Mouse (Mus musculus): ENCODE measurements at regions not wholly inside any gene's neighbourhood (a gene's known extent, or its start where the extent isn't known, plus 50 kb on each side); places are given as distances from the start of the nearest gene placed in this dataset.
A peak's percentile ranks its signal among the peaks of the same experiment; 100 is the strongest.

DNA sequence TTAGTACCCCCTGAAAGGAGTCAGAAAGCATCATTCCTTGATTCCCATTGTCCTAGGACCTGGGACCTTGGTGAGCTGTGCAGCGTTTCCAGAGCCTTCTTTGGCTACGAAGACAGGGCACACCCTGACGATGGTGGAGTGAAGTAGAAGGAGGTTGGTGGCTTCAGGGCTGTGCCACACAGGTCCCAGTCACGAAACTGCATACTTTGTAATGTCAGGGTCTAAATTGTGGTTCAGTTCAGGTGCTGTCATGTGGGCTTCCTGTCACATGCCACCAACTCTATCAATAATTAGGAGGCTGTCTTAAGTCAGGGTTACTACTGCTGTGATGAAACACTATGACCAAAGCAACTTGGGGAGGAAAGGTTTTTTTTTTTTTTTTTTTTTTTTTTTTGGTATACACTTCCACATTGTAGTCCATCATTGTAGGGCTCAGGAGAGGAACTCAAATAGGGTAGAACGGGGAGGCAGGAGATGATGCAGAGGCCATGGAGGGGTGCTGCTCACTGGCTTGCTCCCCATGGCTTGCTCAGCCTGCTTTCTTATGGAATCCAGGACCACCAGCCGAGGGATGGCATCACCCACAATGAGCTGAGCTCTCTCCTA, 98.0 kb upstream of the Rap1b start:
- Histone ChIP-seq H3K4me1 (peaks cover 40% of the 10 kb centered on the region), H3K9ac (no peak overlapping the region), H3K27me3 (no peaks in the 10 kb centered on the region), H3K36me3 (no peaks in the 10 kb centered on the region), H3K4me2 (replicated peaks) (no peak overlapping the region), H3K9me3 (no peaks in the 10 kb centered on the region), H3K4me3 (no peak overlapping the region), H3K27ac (no peak overlapping the region)
- no peak for ATAC-seq (ENCODE audit: low FRiP score, low read depth)
- WGBS, result 86% methylated on average over 6 of the region's 6 CpGs

DNA sequence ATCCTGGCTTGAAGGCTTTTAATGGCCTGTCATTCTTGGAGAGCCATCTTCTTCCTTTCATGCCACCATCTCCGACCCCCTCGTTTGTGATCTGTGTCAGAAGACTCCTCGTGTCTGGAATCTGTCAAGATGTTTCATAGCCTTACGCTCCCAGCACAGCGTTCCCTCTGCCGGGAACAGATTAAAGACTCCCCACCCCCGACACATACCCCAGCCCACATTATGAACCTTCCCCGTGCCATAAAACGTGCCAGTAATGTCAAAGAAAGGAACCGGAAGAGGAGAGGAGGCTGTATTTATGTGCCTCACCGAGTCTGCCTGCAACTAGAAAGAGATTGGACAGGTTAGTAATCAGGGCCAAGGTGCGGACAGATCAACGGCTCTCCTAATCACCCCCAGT, 101.4 kb upstream of the Rap1b start:
- peaks cover 17% of the 10 kb centered on the region for H3K4me1 ChIP-seq
- no peaks in the 10 kb centered on the region for H3K9me3 ChIP-seq
- no peaks in the 10 kb centered on the region for H3K27me3 ChIP-seq
- no peak overlapping the region for H3K27ac ChIP-seq
- 8% methylated on average over 13 of the region's 13 CpGs for WGBS
- 0 out of 2 replicates have a peak overlapping the region, but pooled peaks have one; percentile 10 for H3K9ac ChIP-seq
- peak overlapping the region; percentile 60 for H3K4me2 ChIP-seq (replicated peaks)
- no peak; the same call in 1 of the 2 replicates for ATAC-seq (ENCODE audit: low FRiP score, low read depth)
- peak overlapping the region; percentile 14 for H3K4me3 ChIP-seq
- no peaks in the 10 kb centered on the region for H3K36me3 ChIP-seq

DNA sequence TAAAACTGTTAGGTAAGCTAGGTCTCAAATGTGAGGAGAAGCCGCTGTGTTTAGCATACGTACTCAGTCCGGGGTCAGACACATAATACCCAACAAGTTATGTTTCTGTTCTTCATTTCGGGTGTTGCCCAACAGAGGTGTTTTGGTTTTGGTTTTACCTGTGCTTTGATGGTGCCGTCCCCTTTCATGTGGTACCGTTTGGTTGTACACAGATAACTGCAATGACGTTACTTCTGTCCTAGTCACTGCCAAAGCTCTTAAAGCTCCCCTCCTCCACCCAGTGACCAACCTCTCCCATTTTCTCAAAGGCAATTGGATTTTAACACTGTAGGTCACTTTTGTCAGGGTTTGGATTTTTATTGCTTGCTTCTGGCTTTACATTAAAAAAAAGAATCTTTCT, 102.1 kb upstream of the Rap1b start:
- Histone ChIP-seq H3K4me1 (peaks cover 17% of the 10 kb centered on the region), H3K4me3 (peak overlapping the region; percentile 14), H3K27me3 (no peaks in the 10 kb centered on the region), H3K4me2 (replicated peaks) (peak overlapping the region; percentile 60), H3K36me3 (no peaks in the 10 kb centered on the region), H3K27ac (no peak overlapping the region), H3K9me3 (no peaks in the 10 kb centered on the region), H3K9ac (no peak overlapping the region)
- WGBS, result 56% methylated on average over 7 of the region's 7 CpGs
- ATAC-seq (ENCODE audit: low FRiP score, low read depth), result no peak

DNA sequence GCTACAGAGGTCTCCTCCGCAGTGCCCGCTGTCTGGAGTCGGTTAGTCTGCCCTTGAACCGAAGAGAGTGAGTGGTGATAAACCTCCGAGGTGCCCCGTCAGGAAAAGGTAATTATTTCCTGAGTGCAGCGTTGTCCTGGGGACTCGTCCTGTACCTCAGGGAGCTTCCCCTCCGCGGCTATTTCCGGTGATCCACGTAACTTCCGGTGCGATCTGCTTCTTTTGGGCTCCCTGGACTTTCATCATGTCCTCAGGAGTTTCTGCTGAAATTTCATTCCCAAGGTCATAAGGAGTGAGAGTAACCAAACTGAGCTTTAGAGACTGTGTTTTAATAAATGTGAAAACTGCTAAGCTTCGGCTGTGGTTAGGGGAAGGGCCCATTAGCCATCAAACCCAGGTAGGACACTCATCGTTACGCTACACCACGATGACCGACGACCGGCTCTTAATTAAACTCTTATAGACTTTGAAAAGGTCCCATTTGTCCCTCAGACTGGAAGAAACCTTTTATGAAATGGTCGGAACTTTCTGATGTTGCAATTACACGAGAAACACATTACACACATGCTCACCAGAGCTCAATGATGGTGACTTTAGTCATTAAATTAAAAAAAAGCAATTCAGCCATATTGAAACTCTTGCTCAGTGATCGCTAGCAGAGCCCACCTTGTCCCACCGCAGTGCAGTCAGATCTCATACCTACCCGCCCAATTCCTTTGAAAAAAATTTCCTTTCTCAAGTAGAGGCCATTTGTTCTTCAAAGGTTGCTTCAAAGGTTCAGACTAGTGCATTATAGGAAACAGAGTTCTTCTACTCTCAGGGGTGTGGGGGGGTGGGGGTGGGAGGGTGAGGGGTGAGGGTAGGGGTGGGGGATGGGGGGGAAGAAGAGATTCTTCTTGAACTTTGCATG, 106.5 kb upstream of the Rap1b start:
- Histone ChIP-seq H3K4me3 (no peak overlapping the region), H3K4me1 (peaks cover 9% of the 10 kb centered on the region), H3K27me3 (no peaks in the 10 kb centered on the region), H3K9me3 (no peaks in the 10 kb centered on the region), H3K27ac (no peak overlapping the region), H3K4me2 (replicated peaks) (no peak overlapping the region), H3K9ac (no peak overlapping the region), H3K36me3 (no peaks in the 10 kb centered on the region)
- 48% methylated on average over 26 of the region's 26 CpGs for WGBS
- no peak for ATAC-seq (ENCODE audit: low FRiP score, low read depth)

DNA sequence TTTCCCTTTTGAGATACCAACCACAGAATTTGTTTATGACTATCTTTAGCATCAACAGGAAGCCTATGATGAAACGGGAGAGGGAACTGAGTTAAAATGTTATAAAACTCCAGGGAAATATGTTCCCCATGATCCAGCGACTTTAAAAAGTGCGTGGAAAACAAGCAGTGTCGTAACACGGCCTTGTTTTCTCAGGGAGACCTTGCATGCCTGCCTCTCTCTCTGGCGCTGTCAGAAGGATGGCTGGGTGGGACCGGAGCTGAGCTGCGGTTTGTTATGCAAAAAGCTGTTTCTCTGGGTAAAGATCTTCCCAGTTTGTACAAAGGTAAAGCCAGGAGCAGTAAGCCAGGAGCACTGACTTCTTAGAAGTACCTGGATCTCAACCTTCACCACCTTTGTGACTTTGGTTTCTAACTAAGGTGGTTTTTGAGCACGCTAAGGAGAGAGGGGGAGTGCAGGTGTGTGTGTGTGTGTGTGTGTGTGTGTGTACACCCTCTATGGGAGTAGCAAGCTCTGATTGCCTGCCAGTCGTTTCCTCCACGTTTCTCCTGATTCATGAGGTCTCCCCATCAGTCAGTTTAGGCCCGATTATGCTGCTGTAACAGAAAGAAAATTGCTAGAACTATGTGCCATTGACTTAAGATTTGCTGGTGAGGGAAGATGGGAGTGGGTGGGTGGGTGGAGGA, 107.3 kb upstream of the Rap1b start:
- Histone ChIP-seq H3K9me3 (no peaks in the 10 kb centered on the region), H3K4me1 (peaks cover under 1% of the 10 kb centered on the region), H3K36me3 (no peaks in the 10 kb centered on the region), H3K27ac (no peak overlapping the region), H3K9ac (no peak overlapping the region), H3K4me3 (no peak overlapping the region), H3K4me2 (replicated peaks) (no peak overlapping the region), H3K27me3 (no peaks in the 10 kb centered on the region)
- 20% methylated on average over 12 of the region's 12 CpGs for WGBS
- ATAC-seq (ENCODE audit: low FRiP score, low read depth), result no peak

DNA sequence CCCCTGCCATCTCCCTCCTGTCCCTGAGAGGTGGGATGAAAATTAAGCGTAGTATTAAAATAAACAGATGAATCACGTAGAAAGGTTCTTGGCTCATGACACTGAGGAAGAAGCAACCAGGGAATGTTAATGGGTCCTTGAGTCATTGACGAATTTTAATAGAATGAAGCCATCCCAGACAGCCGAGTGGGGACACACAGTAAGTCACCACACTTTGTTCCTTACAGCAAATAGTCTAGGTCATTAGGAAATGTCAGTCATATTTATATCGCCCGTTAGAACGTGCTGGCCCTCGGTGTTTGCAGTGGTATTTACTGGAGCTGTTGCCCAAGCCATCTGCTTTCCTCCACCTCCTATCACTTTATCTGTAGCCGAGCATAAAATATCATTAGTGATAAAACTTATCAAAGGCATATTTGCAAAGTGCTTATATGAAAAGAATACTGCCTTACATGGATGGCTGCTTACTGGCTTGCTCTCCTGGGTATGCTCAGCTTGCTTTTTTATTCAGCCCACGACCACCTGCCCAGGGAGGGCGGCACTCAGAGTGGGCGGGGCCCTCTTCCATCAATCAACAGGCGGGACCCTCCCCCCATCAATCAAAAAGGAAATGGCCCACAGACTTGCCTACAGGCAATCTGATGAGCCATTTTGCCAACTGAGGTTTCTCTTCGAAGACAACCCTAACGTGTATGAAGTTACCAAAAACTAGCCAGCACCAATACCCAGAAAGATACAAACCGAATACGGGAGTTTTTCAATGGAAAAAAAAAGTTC, 110.5 kb upstream of the Rap1b start:
- ATAC-seq (ENCODE audit: low FRiP score, low read depth), result no peak

DNA sequence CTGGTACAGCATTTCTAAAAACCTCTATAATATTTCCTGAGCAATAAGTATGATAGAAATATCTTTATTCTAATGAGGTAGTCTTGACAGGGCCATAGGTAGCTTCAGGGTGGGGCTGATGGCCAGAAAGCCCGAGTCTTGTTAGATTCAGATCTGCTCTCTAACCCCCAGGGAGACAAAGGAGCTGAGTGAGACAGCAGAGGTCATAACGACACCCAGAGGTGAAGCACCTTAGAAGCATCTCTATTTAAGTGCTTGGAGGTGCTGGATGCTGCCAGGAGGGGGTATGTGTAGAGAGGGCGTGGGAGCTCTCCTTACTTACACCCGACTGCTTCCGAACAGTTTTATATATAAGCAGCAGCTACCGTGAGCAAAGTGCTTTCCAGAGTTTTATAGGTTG, 128.9 kb upstream of the Rap1b start:
- Histone ChIP-seq H3K4me3 (no peak overlapping the region), H3K27ac (no peak overlapping the region), H3K27me3 (no peaks in the 10 kb centered on the region), H3K4me1 (no peaks in the 10 kb centered on the region), H3K9me3 (no peaks in the 10 kb centered on the region), H3K36me3 (no peaks in the 10 kb centered on the region), H3K9ac (no peak overlapping the region), H3K4me2 (replicated peaks) (no peak overlapping the region)
- WGBS, result 47% methylated on average over 6 of the region's 6 CpGs
- ATAC-seq (ENCODE audit: low FRiP score, low read depth), result no peak

More for the DNA sequence above, 110.5 kb upstream of the Rap1b start:
- peaks cover 3% of the 10 kb centered on the region; the same call in 1 of the 2 replicates for H3K4me1 ChIP-seq
- H3K4me3 ChIP-seq, result no peak overlapping the region
- H3K27ac ChIP-seq, result no peak overlapping the region
- H3K36me3 ChIP-seq, result no peaks in the 10 kb centered on the region
- no peak overlapping the region for H3K4me2 ChIP-seq (replicated peaks)
- no peaks in the 10 kb centered on the region for H3K9me3 ChIP-seq
- H3K27me3 ChIP-seq, result no peaks in the 10 kb centered on the region
- no peak overlapping the region for H3K9ac ChIP-seq
- 80% methylated on average over 17 of the region's 17 CpGs for WGBS

DNA sequence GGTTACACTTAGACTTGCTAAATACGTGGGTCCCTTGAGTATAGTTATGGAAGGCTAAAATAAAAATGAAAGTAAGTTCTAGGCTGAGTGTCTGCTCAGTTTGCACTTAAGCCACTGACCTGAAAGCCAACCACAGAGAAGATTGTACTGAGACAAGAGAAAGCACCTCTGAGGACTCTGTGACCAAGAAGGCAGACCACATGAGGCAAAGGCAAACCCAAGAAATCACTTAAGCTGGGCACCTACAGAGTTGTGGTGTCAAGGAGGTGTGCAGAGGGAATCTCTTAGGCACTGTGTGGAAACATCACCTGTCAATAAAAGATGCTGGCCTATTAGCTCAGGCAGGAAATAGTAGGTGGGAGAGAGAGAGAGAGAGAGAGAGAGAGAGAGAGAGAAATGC, 129.6 kb upstream of the Rap1b start:
- Histone ChIP-seq H3K9ac (no peak overlapping the region), H3K9me3 (no peaks in the 10 kb centered on the region), H3K27ac (no peak overlapping the region), H3K4me2 (replicated peaks) (no peak overlapping the region), H3K4me1 (no peaks in the 10 kb centered on the region), H3K4me3 (no peak overlapping the region), H3K36me3 (no peaks in the 10 kb centered on the region), H3K27me3 (no peaks in the 10 kb centered on the region)
- ATAC-seq (ENCODE audit: low FRiP score, low read depth), result no peak
- WGBS, result 80% methylated on average over 1 of the region's 1 CpGs

DNA sequence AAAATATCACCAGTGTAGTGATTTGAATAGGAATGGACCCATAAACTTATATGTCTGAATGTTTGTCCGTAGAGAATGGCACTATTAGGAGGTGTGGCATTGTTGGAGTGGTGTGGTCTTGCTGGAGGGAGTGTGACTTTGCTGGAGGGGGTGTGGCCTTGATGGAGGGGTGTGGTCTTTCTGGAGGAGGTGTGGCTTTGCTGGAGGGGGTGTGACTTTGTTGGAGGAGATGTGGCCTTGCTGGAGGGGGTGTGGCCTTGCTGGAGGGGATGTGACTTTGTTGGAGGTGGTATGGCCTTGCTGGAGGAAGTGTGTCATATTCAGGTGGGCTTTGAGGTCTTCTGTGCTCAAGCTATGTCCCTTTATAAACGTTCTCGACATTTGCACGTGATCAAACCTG, 133.3 kb upstream of the Rap1b start:
- Histone ChIP-seq H3K4me1 (peaks cover 16% of the 10 kb centered on the region), H3K9ac (no peak overlapping the region), H3K4me2 (replicated peaks) (no peak overlapping the region), H3K4me3 (no peak overlapping the region), H3K9me3 (no peaks in the 10 kb centered on the region), H3K36me3 (no peaks in the 10 kb centered on the region), H3K27me3 (no peaks in the 10 kb centered on the region), H3K27ac (no peak overlapping the region)
- 89% methylated on average over 4 of the region's 4 CpGs for WGBS
- no peak for ATAC-seq (ENCODE audit: low FRiP score, low read depth)

DNA sequence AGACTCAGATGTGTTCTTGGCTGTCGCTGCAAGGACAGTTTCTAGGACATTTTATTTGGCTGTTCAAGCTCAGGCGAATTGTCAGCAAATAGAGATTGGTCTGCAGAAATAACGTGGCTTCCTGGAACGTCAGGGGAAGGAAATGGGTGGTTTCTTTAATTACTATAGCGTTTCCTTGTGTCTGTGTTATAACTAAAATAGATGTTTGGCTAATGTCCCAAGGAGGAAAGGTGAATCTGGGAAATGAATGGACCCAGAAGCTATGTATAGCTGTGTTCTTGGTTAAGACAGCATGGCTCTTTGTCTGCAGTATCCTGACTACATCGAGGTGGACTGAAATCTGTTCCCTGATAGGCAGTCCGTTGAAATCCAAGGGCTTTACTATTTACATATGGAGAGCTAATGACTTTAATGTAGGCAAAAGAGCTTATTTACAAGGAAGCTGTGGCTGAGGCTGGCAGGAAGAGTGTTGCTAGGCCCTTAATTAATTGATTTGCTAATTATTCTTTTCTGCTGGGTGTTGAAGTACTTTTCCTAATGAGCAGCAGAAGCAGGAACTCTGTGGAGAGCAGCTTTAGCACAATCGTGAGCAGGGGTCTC, 136.9 kb upstream of the Rap1b start:
- H3K4me1 ChIP-seq, result peaks cover 16% of the 10 kb centered on the region
- no peaks in the 10 kb centered on the region for H3K36me3 ChIP-seq
- H3K9me3 ChIP-seq, result no peaks in the 10 kb centered on the region
- H3K9ac ChIP-seq, result no peak overlapping the region
- no peaks in the 10 kb centered on the region for H3K27me3 ChIP-seq
- WGBS, result 20% methylated on average over 8 of the region's 8 CpGs
- peak overlapping the region; percentile 37 for H3K4me2 ChIP-seq (replicated peaks)
- H3K4me3 ChIP-seq, result no peak overlapping the region
- H3K27ac ChIP-seq, result no peak overlapping the region; the same call in 1 of the 2 replicates
- ATAC-seq (ENCODE audit: low FRiP score, low read depth), result no peak

DNA sequence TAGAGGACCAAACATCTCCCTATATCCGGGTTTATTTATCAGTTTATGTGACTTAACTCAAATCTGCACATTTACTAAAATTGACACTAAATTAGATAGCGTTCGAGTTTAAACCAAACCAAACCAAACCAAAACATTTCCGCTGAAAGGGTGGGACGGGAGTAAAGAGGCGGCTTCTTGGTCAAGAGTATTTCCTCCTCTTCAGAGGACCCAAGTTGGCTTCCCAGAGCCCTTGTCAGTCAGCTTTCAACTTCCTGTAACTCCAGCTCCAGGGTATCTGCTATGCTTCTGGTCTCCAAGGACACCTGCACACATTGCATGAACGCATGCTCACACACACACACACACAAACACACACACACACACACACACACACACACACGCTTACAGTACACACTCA, 137.4 kb upstream of the Rap1b start:
- Histone ChIP-seq H3K27ac (no peak overlapping the region), H3K9me3 (no peaks in the 10 kb centered on the region), H3K4me2 (replicated peaks) (no peak overlapping the region), H3K4me1 (peaks cover 16% of the 10 kb centered on the region), H3K9ac (no peak overlapping the region), H3K4me3 (no peak overlapping the region), H3K27me3 (no peaks in the 10 kb centered on the region), H3K36me3 (no peaks in the 10 kb centered on the region)
- ATAC-seq (ENCODE audit: low FRiP score, low read depth), result no peak
- WGBS, result 73% methylated on average over 8 of the region's 8 CpGs

Data from limb, embryonic 13.5 days (tissue).